Mouse (Mus musculus): ENCODE measurements around the gene Sval3. TPM values are rescaled to one million over a fixed set of nuclear protein-coding genes. Genes with fewer than 3 reads are reported as not detected.

Sval3 gene
- polyA plus RNA-seq (2017; shearing (Covaris generic)) = not detected

DNA sequence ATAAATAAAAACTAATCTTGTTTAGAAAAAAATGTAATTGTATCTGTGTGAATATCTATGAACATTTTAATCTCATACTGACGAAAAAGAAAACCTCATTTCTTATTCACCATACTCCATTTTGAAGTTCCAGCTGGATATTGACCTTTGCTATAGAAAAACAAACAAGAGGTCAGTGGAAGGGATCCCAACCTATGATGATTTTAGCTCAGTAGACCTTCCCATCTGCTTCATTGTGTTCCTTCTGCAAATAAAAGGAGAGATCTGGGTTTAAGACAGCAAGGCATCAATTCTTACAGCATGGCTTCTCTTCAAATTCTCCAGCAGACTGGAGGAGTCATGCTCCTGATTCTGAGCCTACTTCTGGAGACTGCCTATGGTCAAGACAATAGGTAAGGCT, at the start of gene Sval3:
Gene Sval3, plus strand, starts transcription at position 301 of the 400 bp plus-strand sequence.

DNA sequence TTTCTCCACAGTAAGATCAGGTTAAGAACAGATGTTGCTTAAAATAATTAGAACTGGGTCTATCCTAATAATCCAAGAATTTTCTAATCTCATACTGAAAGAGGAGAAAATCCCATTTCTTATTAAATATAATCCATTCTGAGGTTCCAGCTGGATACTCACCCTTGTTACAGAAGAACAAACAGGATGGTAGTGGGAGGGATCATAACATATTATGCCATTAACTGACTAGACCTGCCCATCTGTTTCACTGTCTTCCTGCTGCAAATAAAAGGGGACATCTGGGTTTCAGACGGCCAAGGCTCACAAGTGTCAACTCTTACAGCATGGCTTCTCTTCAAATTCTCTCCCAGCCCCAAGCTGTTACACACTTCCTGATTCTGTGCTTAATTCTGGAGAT, 16.6 kb upstream of the Sval3 start, which contains the start of gene Sval1:
Gene Sval1, plus strand, starts transcription at position 301 of the 400 bp plus-strand sequence.

Other genes with a start within 250 kb of the Sval3 start
- not detected for gene Olfr459, start 193.0 kb upstream of the Sval3 start, polyA plus RNA-seq (2017; shearing (Covaris generic))
- not detected for gene Pip, start 120.6 kb upstream of the Sval3 start, polyA plus RNA-seq (2017; shearing (Covaris generic))
- not detected for gene Sval2, start 115.2 kb upstream of the Sval3 start, polyA plus RNA-seq (2017; shearing (Covaris generic))
- gene Sval1, start 16.5 kb upstream of the Sval3 start, polyA plus RNA-seq (2017; shearing (Covaris generic)) = not detected
- gene Sva, start 70.3 kb downstream of the Sval3 start, polyA plus RNA-seq (2017; shearing (Covaris generic)) = not detected
- gene Tas2r139, start 172.8 kb downstream of the Sval3 start, polyA plus RNA-seq (2017; shearing (Covaris generic)) = not detected
- not detected for gene Tas2r144, start 247.2 kb downstream of the Sval3 start, polyA plus RNA-seq (2017; shearing (Covaris generic))

Data from effector memory CD4-positive, alpha-beta T cell, adult 7 months (primary cell).